Mouse (Mus musculus) v-Abl transformed pro-B cells (cell line): ENCODE measurements around the gene Npy4r.

Experiments used
- in situ Hi-C, 2 experiments: fragments of 400-800 bp; cut with MboI; formaldehyde crosslinking; loops; one replicate each; pipeline ENCODE4 v1.15.1; 2025; ENCODE audit not compliant: unreplicated experiment in 2 of 2

Gene Npy4r

GRCm38 (mm10) chr14:34120016-34120910 lies 32.0 kb downstream of the Npy4r start:
- in situ Hi-C loops, result no loop called here

- in situ Hi-C loops, result no loop called here
These were observed 33.1 kb downstream of the Npy4r start for GRCm38 (mm10) chr14:34119046-34119723.

GRCm38 (mm10) chr14:34114311-34114710 lies 38.0 kb downstream of the Npy4r start:
- in situ Hi-C loops, result no loop called here

GRCm38 (mm10) chr14:34107594-34107993 lies 44.7 kb downstream of the Npy4r start:
- in situ Hi-C loops, result loop anchor here in 1 of 2 experiments (5.0 kb wide), 1 partner anchor 295 kb away; no protein-coding TSS in a partner anchor

GRCm38 (mm10) chr14:34106389-34107062 lies 45.8 kb downstream of the Npy4r start:
- in situ Hi-C loops, result loop anchor here in 1 of 2 experiments (5.0 kb wide), 1 partner anchor 296 kb away; no protein-coding TSS in a partner anchor

- in situ Hi-C loops, result loop anchor here (5.0 kb wide), 2 partner anchors 292 to 297 kb away; no protein-coding TSS in a partner anchor
These were observed 47.4 kb downstream of the Npy4r start for GRCm38 (mm10) chr14:34104892-34105291.

- in situ Hi-C loops, result loop anchor here in 1 of 2 experiments (5.0 kb wide), 1 partner anchor 293 kb away; no protein-coding TSS in a partner anchor
These were observed 48.4 kb downstream of the Npy4r start for GRCm38 (mm10) chr14:34103855-34104254.

- in situ Hi-C loops, result loop anchor here in 1 of 2 experiments (5.0 kb wide), 1 partner anchor 295 kb away; no protein-coding TSS in a partner anchor
These were observed 49.7 kb downstream of the Npy4r start, which contains the start of gene A630023A22Rik for GRCm38 (mm10) chr14:34102601-34103000. Gene A630023A22Rik (minus strand): TSS chr14:34102754.

GRCm38 (mm10) chr14:34096161-34096560 lies 56.1 kb downstream of the Npy4r start:
- in situ Hi-C loops, result no loop called here
